Mouse (Mus musculus) E14TG2a.4 (cell line): ENCODE measurements around the gene Intu.

Source experiments
- CTCF ChIP-seq: conservative IDR thresholded peaks from 2 replicates; pipeline ENCODE4 v1.5.1; 2014; ENCODE audit warnings: low read length
- NANOG ChIP-seq: IDR thresholded peaks from 2 replicates; pipeline ENCODE4 v1.6.1; 2014; ENCODE audit warnings: borderline replicate concordance, low read length, mixed read lengths
- POU5F1 ChIP-seq: IDR thresholded peaks from 2 replicates; pipeline ENCODE4 v1.6.1; 2014; ENCODE audit warnings: low read length, borderline replicate concordance

- no peak for TF ChIP-seq CTCF
- no peak for TF ChIP-seq NANOG
- no peak for TF ChIP-seq POU5F1
These were observed 125.3 kb downstream of the Intu start for GRCm38 (mm10) chr3:40656339-40656738.
